Mouse (Mus musculus): Measurements from ENCODE around the gene Slc37a4.

- TF ChIP-seq CTCF (conservative IDR thresholded peaks at IDR 0.05; ENCODE audit: insufficient read depth, insufficient read length, low read depth, low read length): no peak
- TF ChIP-seq POLR2A (IDR thresholded peaks at IDR 0.05; ENCODE audit: low read depth, low read length): no peak
Observed at GRCm38 (mm10) chr9:44435747-44436146, 39.1 kb downstream of the Slc37a4 start.
